Comparison of ENCODE assay signal across 12 mouse cellular contexts in the genomic region with DNA sequence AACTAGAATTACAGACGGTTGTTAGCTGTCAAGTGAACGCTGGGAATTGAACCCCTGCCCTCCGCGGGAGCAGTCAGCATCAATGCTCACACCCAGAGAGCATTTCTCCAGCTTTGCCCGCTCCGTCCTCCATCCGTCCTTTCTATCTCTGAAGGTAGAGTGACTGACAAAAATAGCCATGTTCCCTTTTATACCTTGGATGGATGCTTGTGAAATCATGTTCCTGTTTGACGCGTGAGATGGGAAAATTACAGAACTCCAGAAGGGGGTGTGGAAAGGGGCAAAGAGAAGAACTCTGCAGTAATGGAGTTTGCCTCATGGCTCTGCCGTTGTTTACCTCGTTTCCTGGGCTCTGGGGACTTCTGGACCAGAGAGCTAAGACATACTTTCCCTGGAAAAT.
DNase-seq lines count a peak whose midpoint lies in the region; ATAC-seq and TF ChIP-seq lines count a peak whose summit lies in the region.
"Had no signal": no experiment of that assay in that cellular context is flagged by ENCODE, and none has a peak within 500 bp of the region (broad histone marks: within the 10 kb centered on the region; RNA-seq: fewer than 3 reads in every experiment).

No protein-coding gene starts in this region.

- 74% methylated on average over 11 of the region's 11 CpGs for WGBS in liver, adult 2 months
- WGBS in embryonic facial prominence, embryonic 15.5 days, result 68% methylated on average over 11 of the region's 11 CpGs
- 68% methylated on average over 11 of the region's 11 CpGs for WGBS in limb, embryonic 13.5 days

- peak; percentile 37 for DNase-seq in adrenal gland, postnatal 14 days
- no peak for DNase-seq in adrenal gland, postnatal 4 days (ENCODE audit: low spot score in 2 of 2)
- DNase-seq in liver, adult 2 months (ENCODE audit: extremely low read depth, low read depth, low spot score), result no peak
- no peak for DNase-seq in liver
- no peak for DNase-seq in thymus, postnatal 25 days
- DNase-seq: cerebellum, adult 8-10 months; forebrain, postnatal 0 days; thymus, adult 18-20 months had no signal

- H3K4me2 ChIP-seq in embryonic facial prominence, embryonic 15.5 days (replicated peaks), result no peak overlapping the region
- no peak overlapping the region for H3K4me2 ChIP-seq in limb, embryonic 13.5 days (replicated peaks)
- H3K4me2 ChIP-seq: intestine, embryonic 15.5 days had no signal

- no peak overlapping the region for H3K4me3 ChIP-seq in liver, adult 2 months (ENCODE audit: insufficient read depth, low read depth, low read length)
- no peak overlapping the region for H3K4me3 ChIP-seq in embryonic facial prominence, embryonic 15.5 days (replicated peaks)
- H3K4me3 ChIP-seq in limb, embryonic 13.5 days, result no peak overlapping the region
- H3K4me3 ChIP-seq: intestine, embryonic 15.5 days had no signal

- H3K9ac ChIP-seq in liver, adult 2 months (ENCODE audit: low read depth, low read length), result no peak overlapping the region
- no peak overlapping the region for H3K9ac ChIP-seq in embryonic facial prominence, embryonic 15.5 days
- H3K9ac ChIP-seq in limb, embryonic 13.5 days, result no peak overlapping the region
- H3K9ac ChIP-seq: forebrain, postnatal 0 days; intestine, embryonic 15.5 days had no signal

- peaks cover 1% of the 10 kb centered on the region; the same call in 1 of the 2 replicates for H3K4me1 ChIP-seq in liver, adult 2 months (ENCODE audit: control insufficient read depth, insufficient read depth, low read length)
- peaks cover 12% of the 10 kb centered on the region; the same call in 1 of the 2 replicates for H3K4me1 ChIP-seq in embryonic facial prominence, embryonic 15.5 days
- peaks cover 28% of the 10 kb centered on the region for H3K4me1 ChIP-seq in limb, embryonic 13.5 days

- ATAC-seq in embryonic facial prominence, embryonic 15.5 days (ENCODE audit: insufficient number of reproducible peaks, low FRiP score, low TSS enrichment, low read depth), result no peak
- ATAC-seq in limb, embryonic 13.5 days (ENCODE audit: low FRiP score, low read depth), result no peak
- ATAC-seq in monocyte, adult 5-6 weeks (replicated peaks; ENCODE audit: insufficient number of reproducible peaks, low FRiP score, low TSS enrichment, poor library complexity, severe bottlenecking), result no peak
- ATAC-seq: forebrain, postnatal 0 days had no signal

- TF ChIP-seq POLR2A in liver, adult 2 months (IDR thresholded peaks at IDR 0.05; ENCODE audit: extremely low read depth, insufficient read depth, low read length), result no peak

- H3K9me3 ChIP-seq in embryonic facial prominence, embryonic 15.5 days (replicated peaks), result no peaks in the 10 kb centered on the region
- no peaks in the 10 kb centered on the region for H3K9me3 ChIP-seq in limb, embryonic 13.5 days
- H3K9me3 ChIP-seq: intestine, embryonic 15.5 days had no signal

- no peaks in the 10 kb centered on the region for H3K27me3 ChIP-seq in liver, adult 2 months (ENCODE audit: control insufficient read depth, insufficient read depth, low read length)
- H3K27me3 ChIP-seq in embryonic facial prominence, embryonic 15.5 days, result no peaks in the 10 kb centered on the region
- H3K27me3 ChIP-seq in limb, embryonic 13.5 days, result no peaks in the 10 kb centered on the region
- H3K27me3 ChIP-seq: intestine, embryonic 15.5 days had no signal

- H3K79me2 ChIP-seq in liver, adult 2 months (ENCODE audit: control insufficient read depth, insufficient read depth, low read length), result no peaks in the 10 kb centered on the region

- no peak for TF ChIP-seq CTCF in liver, adult 2 months (IDR thresholded peaks at IDR 0.05; ENCODE audit: low read depth, low read length)

- H3K36me3 ChIP-seq in liver, adult 2 months (ENCODE audit: control insufficient read depth, insufficient read depth, low read length), result no peaks in the 10 kb centered on the region
- H3K36me3 ChIP-seq in embryonic facial prominence, embryonic 15.5 days, result no peaks in the 10 kb centered on the region
- H3K36me3 ChIP-seq in limb, embryonic 13.5 days, result no peaks in the 10 kb centered on the region
- H3K36me3 ChIP-seq: intestine, embryonic 15.5 days had no signal

- peak overlapping the region; percentile 16; the same call in 1 of the 2 replicates for H3K27ac ChIP-seq in liver, adult 2 months (replicated peaks; ENCODE audit: insufficient read depth, low read depth, low read length)
- H3K27ac ChIP-seq in embryonic facial prominence, embryonic 15.5 days (replicated peaks), result peak overlapping the region; percentile 0; the same call in 1 of the 2 replicates
- H3K27ac ChIP-seq in limb, embryonic 13.5 days, result peak overlapping the region; percentile 55; the same call in 1 of the 2 replicates

Comparison
In these comparisons a context has a peak if more than half of its experiments do, and no peak if none do; other contexts are left out.
1. H3K27ac ChIP-seq: peak in every context shown above with its lines; median percentile 55 in limb, embryonic 13.5 days; 16 in liver, adult 2 months; 0 in embryonic facial prominence, embryonic 15.5 days.